Mouse (Mus musculus) spleen, adult 2 months (tissue): ENCODE data around the gene Wipf1.

ENCODE experiments used
- CTCF ChIP-seq: fragments of 200-500 bp; IDR thresholded peaks from 2 replicates; pipeline ENCODE4 v1.5.1; 2011; ENCODE audit warnings: mild to moderate bottlenecking, inconsistent platforms; ENCODE audit not compliant: insufficient read depth, insufficient read length, insufficient replicate concordance; ENCODE audit errors: extremely low read depth
- POLR2A ChIP-seq: fragments of 200-500 bp; IDR thresholded peaks from 2 replicates; pipeline ENCODE4 v1.6.1; 2011; ENCODE audit warnings: low read depth, low read length, inconsistent platforms

DNA sequence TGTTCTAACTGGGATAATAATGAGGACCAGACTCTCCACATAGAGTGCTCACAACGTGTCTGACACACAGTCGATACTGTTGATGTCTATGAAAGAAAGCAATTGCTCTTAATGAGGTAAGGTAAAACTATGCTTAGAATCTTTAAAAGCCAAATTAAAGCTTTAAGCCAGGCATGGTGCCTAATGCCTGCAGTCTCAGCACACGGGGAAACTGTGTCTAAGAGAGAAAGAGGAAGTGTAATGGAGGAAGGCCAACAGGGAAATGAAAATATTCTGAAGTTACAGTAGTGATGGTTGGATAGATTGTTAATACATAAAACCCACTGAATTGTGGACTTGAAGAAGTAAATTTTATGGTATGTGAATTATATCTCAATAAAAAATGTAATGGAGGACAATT is 24.9 kb upstream of the Wipf1 start:
- no peak for TF ChIP-seq POLR2A
- no peak for TF ChIP-seq CTCF
